Mouse (Mus musculus) kidney, adult 9 months (tissue): ENCODE measurements around the gene Arhgap1.

Experiments used
- DNase-seq: peaks from one replicate; pipeline ENCODE4 v3.0.0; 2022

The Arhgap1 gene

GRCm38 (mm10) chr2:91705736-91706135 lies 56.1 kb downstream of the Arhgap1 start:
- no peak for DNase-seq

GRCm38 (mm10) chr2:91706456-91706855 lies 56.8 kb downstream of the Arhgap1 start:
- DNase-seq = no peak

GRCm38 (mm10) chr2:91708361-91708760 lies 58.7 kb downstream of the Arhgap1 start:
- DNase-seq = no peak

- DNase-seq = peak; percentile 92
Observed at GRCm38 (mm10) chr2:91710272-91711234, 60.9 kb downstream of the Arhgap1 start, which contains the start of the genes Atg13 and Harbi1. Gene Atg13 (minus strand): TSS chr2:91710576. Gene Harbi1 (plus strand): TSS chr2:91710852.

GRCm38 (mm10) chr2:91711256-91711925 lies 61.7 kb downstream of the Arhgap1 start:
- no peak for DNase-seq

GRCm38 (mm10) chr2:91714921-91715320 lies 65.3 kb downstream of the Arhgap1 start:
- no peak for DNase-seq

GRCm38 (mm10) chr2:91718276-91718675 lies 68.6 kb downstream of the Arhgap1 start:
- DNase-seq = peak; percentile 84
